Mouse (Mus musculus): Measurements from ENCODE around the gene Fkbp5. TPM values are rescaled to one million over a fixed set of nuclear protein-coding genes. Genes with fewer than 3 reads are reported as not detected.

The Fkbp5 gene
- polyA plus RNA-seq, 1 experiment from 2014 or later = 9.2 TPM

DNA sequence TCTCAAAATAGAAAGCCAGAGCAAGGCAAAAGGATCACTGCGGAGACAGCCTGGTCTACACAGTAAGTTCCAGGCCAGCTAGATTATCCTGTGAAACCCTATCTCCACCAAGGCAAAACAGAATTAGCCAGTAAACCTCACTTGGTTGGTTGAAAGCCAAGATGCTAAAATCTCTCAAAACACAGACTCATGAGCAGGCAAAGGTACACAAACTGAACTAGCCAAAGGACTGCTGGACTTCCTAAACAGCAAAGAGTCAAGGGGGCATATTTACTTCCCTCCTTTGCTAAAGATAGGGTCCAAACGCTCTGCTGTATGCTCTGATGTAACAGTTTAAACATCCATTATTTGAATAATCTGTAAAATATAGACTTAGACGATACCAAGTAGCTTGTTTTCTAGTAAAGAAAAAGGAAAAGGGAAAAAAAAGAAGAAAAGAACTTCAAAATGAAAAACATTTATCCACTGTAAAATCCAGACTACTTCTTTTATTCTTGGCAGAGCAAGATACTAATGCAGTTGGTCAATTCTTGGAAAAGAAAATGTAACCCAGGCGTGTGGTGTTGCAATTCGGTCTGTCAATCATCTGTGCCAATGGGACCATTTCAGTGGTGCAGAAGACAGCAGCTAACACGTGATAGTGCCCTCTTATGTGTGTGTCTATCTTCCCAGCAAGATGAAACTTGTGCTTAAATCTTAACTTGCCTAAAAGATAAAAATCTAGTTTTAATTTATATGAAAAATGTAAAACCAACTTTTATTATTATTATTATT, 78.8 kb downstream of the Fkbp5 start:
- CTCF ChIA-PET = no interaction called here
- no peaks in the 10 kb centered on the region for H3K27me3 ChIP-seq
- no peak for TF ChIP-seq CTCF (IDR thresholded peaks at IDR 0.05)
- ATAC-seq (no peak), DNase-seq (ENCODE audit: low read depth, low spot score) (no peak)
- POLR2A ChIA-PET = interaction anchor here (0.6 kb wide), 1 partner anchor 583 kb away, joined by 6 read pairs; no protein-coding TSS in a partner anchor
- in situ Hi-C loops (cut with MboI; ENCODE audit: low pct_unique_long_range_greater_than_20kb) = no loop called here

DNA sequence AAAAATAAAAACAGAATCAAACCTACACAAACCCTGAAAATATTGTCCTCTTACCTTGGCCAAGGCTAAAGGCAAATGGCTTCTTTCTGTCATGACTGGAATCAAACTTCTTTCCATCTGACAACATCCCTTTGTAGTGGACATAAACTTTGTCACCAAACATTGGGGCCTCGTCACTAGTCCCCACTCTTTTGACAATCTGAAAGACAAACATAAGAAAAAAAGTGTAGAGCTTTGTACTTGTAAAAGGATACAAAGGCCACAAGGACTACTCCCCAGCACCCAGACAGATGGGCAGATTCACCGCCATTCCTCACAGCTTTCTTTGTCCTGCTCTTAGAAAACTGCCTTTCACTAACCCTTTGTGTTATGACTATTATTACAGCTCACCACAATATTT, 79.4 kb downstream of the Fkbp5 start:
- no peak for TF ChIP-seq CTCF (IDR thresholded peaks at IDR 0.05)
- ATAC-seq (no peak), DNase-seq (ENCODE audit: low read depth, low spot score) (no peak)
- H3K27me3 ChIP-seq = no peaks in the 10 kb centered on the region
- in situ Hi-C loops (cut with MboI; ENCODE audit: low pct_unique_long_range_greater_than_20kb) = no loop called here
- POLR2A ChIA-PET = interaction anchor here (0.6 kb wide), 1 partner anchor 582 kb away, joined by 6 read pairs; no protein-coding TSS in a partner anchor
- CTCF ChIA-PET = no interaction called here

DNA sequence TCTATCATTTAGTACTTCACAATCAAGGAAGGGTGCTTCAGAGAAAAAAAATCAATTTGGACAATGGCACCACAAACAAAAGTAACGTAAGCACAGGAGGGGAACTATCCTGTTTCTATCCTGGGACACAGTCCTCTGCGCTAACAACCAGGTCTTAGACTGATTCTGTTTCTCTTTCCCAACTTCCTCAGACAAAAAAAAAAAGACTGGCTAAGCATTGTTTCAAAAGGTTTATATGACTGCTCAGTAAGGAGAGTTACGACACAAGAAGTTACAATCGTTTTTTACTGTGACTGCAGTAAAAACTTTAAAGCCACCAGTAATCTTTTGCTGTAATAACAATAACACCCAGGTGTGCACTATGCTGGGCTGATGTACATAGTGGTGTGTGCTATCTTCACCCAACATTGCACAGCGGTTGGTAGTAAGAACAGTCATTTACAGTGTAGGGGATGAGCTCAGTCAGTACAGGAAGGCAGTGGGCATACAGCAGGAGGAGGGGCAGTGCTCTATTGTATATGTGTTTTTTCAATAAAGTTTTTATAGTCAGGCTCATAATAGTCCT, 82.3 kb downstream of the Fkbp5 start:
- ATAC-seq (no peak), DNase-seq (ENCODE audit: low read depth, low spot score) (no peak)
- ChIA-PET POLR2A (no interaction called here), CTCF (interaction anchor here (0.7 to 1.1 kb wide), 3 partner anchors 10 to 22 kb away, joined by 3 read pairs; no protein-coding TSS in a partner anchor)
- in situ Hi-C loops (cut with MboI; ENCODE audit: low pct_unique_long_range_greater_than_20kb) = no loop called here
- TF ChIP-seq CTCF (IDR thresholded peaks at IDR 0.05) = no peak
- H3K27me3 ChIP-seq = no peaks in the 10 kb centered on the region

DNA sequence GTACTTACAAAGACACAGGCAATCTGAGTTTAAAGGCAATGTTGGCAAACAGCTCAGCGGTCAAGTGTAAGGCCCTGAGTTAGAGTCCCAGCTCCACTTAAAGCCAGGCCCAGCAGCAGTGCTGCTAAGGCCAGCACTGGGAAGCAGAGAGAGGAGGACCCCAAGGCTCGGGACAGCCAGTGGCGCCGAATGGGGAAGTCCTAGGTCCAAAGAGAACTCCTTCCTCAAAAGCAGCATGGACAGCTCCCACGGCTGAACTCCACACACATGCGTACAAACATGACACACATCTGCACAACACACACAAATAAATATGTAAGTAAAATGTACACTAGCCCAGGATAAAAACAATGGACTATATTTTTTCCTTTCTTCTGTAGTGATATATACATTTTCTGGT, 84.3 kb downstream of the Fkbp5 start:
- no peaks in the 10 kb centered on the region for H3K27me3 ChIP-seq
- TF ChIP-seq CTCF (IDR thresholded peaks at IDR 0.05) = no peak
- ChIA-PET CTCF (interaction anchor here (1.2 to 1.3 kb wide), 3 partner anchors 24 to 95 kb away, joined by 3 to 4 read pairs (median 3); no protein-coding TSS in a partner anchor), POLR2A (no interaction called here)
- ATAC-seq (no peak), DNase-seq (ENCODE audit: low read depth, low spot score) (no peak)
- in situ Hi-C loops (cut with MboI; ENCODE audit: low pct_unique_long_range_greater_than_20kb) = no loop called here

DNA sequence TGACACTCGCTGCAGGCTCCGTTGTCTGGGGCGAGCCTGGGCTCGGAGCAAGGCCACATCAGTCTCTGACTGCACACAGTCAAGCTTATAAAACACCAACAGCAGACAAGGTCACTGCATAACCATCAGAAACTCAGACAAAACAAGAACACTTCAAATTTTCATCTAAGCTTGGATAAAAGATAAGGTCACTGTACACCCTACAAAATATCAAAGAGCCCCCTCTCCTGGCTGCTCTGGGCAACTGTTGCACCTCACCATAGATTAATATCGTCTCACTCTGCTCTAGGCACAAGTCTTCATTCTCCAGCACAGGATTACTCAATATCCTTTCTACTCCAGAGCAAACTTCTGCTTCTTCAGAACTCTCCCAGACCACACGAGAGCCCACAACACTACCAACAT, 85.4 kb downstream of the Fkbp5 start:
- ChIA-PET CTCF (interaction anchor here (0.9 to 1.6 kb wide), 4 partner anchors 10 to 96 kb away, joined by 3 read pairs; no protein-coding TSS in a partner anchor), POLR2A (no interaction called here)
- peak; percentile 38 for TF ChIP-seq CTCF (IDR thresholded peaks at IDR 0.05)
- in situ Hi-C loops (cut with MboI; ENCODE audit: low pct_unique_long_range_greater_than_20kb) = no loop called here
- DNase-seq (ENCODE audit: low read depth, low spot score) (no peak), ATAC-seq (no peak)
- no peaks in the 10 kb centered on the region for H3K27me3 ChIP-seq

DNA sequence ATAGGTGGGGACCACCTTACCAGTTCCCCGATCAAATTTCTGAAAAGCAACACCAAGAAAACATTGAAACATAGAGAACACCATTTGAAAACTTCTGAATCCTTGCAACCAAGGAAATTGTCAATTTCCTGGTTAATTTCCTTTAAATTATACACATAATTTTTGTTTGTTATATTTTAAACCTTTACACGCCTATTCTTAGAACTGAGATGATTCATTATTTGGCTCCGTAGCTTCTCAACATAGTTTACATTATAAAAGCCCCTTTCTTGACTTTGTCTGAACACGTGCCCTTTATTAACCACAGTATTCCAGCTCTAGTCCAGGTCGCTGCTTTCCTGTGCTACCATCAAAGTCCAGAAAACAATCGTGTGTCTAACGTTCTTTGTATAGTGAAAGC, 86.3 kb downstream of the Fkbp5 start:
- in situ Hi-C loops (cut with MboI; ENCODE audit: low pct_unique_long_range_greater_than_20kb) = no loop called here
- DNase-seq (ENCODE audit: low read depth, low spot score) (no peak), ATAC-seq (no peak)
- CTCF ChIA-PET = interaction anchor here (0.9 to 1.6 kb wide), 3 partner anchors 9 to 28 kb away, joined by 3 read pairs; no protein-coding TSS in a partner anchor
- POLR2A ChIA-PET = interaction anchor here (0.8 kb wide), 1 partner anchor 32 kb away, joined by 3 read pairs; no protein-coding TSS in a partner anchor
- no peak for TF ChIP-seq CTCF (IDR thresholded peaks at IDR 0.05)
- H3K27me3 ChIP-seq = no peaks in the 10 kb centered on the region

DNA sequence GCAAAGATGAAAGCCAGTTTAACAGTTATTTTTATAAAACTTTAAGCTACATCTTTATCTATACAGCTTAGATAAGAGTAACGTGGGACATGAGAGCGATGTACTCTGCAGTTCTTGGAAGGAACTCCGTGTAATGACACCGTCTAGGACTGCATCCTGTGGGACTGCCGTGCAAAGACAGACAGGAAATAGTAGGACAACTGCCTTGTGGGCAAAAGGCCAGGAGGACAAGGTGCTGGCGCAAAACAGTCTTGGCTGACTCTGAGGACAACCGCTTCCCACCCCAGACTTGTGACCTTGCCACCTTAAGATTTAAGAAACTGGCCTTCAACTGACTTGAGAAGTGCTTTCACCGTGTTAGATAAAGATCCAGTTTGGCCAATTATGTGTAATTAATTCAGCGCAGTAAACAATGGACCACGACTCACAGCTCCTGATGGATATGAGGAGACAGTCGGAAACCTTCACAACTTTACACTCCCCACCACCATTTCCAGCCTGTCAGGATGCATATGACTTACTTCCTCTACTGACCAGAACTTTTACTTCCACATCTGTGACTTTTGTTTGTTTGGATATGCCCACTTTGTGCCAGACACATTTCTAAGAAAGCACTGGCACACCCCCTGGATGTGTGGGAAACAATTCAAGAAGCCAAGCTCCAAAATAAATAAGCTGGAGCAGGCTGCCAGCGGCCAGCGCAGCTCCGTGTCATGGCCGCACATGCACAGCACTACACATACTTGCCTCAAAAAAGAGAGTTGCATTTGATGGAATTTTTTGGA, 88.7 kb downstream of the Fkbp5 start:
- no peak for ATAC-seq
- no peak for DNase-seq (ENCODE audit: low read depth, low spot score)
- POLR2A ChIA-PET = no interaction called here
- no peak for TF ChIP-seq CTCF (IDR thresholded peaks at IDR 0.05)
- H3K27me3 ChIP-seq = no peaks in the 10 kb centered on the region
- CTCF ChIA-PET = interaction anchor here (1.5 to 2.3 kb wide), 2 partner anchors 10 to 17 kb away, joined by 3 to 11 read pairs; no protein-coding TSS in a partner anchor
- in situ Hi-C loops (cut with MboI; ENCODE audit: low pct_unique_long_range_greater_than_20kb) = no loop called here

DNA sequence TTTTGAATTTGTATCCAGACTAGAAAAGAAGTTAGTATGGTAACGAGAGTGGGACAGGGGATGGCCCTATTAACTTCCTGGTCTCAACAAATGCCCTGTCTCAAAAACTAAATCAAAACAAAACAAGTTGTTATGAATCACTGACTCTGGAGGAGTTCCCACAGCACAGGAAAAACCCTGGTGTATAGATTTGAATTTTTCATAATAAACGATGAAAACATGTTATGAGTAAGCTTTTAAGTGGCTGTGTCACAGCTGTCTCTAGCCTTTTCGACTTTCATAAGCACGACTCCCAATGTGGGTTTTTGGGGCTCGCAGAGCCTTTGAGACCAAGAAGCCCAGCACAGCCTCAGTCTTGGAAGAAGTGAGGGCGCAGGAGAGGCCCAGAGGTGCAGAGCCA, 89.7 kb downstream of the Fkbp5 start:
- H3K27me3 ChIP-seq = no peaks in the 10 kb centered on the region
- no peak for TF ChIP-seq CTCF (IDR thresholded peaks at IDR 0.05)
- in situ Hi-C loops (cut with MboI; ENCODE audit: low pct_unique_long_range_greater_than_20kb) = no loop called here
- ATAC-seq (no peak), DNase-seq (ENCODE audit: low read depth, low spot score) (no peak)
- ChIA-PET CTCF (interaction anchor here (1.5 to 2.3 kb wide), 2 partner anchors 9 to 18 kb away, joined by 3 to 11 read pairs; no protein-coding TSS in a partner anchor), POLR2A (no interaction called here)

DNA sequence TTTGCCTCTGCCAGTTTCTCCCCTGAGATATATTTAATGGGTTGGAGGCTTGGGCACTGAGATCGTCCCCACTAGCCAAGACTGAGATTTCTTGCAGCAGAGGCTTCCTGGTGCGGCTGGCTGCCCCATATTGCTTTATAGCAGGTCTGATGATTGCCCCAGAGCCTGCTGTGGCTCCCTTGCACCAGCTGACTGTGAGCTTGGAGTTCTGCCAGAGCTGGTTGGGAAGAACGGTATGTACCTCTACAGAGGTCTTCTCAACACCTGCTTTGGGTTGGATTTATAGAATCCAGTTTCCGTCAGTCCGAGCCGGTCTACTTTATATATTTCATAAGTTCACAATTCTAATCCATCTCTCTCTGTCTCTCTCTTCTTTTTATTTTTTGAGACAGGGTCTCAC, 93.0 kb downstream of the Fkbp5 start:
- CTCF ChIA-PET = no interaction called here
- in situ Hi-C loops (cut with MboI; ENCODE audit: low pct_unique_long_range_greater_than_20kb) = no loop called here
- TF ChIP-seq CTCF (IDR thresholded peaks at IDR 0.05) = no peak
- DNase-seq (ENCODE audit: low read depth, low spot score) (no peak), ATAC-seq (no peak)
- POLR2A ChIA-PET = interaction anchor here (0.5 kb wide), 1 partner anchor 25 kb away, joined by 3 read pairs; no protein-coding TSS in a partner anchor
- H3K27me3 ChIP-seq = no peaks in the 10 kb centered on the region

DNA sequence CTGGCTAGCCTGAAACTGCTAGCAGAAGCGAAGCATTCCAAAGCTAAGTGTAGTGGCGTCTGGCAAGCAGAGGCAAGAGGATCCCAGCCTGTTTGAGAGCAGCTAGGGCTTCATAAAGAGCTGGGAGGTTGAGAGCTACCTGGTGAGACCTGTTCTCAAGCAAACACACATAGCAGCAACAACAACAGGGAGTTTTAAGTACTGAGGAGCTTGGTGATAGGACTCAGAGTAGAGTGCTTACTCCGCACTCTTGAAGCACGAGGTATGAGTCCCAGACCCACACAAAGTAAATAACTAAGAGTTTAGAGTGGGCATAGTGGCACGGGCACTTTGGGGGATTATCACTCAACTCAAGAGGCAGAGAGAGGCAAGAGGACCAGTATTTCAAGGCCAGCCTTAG, 96.3 kb downstream of the Fkbp5 start:
- DNase-seq (ENCODE audit: low read depth, low spot score) (no peak), ATAC-seq (no peak)
- ChIA-PET POLR2A (no interaction called here), CTCF (interaction anchor here (1.2 kb wide), 1 partner anchor 14 kb away, joined by 3 read pairs; no protein-coding TSS in a partner anchor)
- in situ Hi-C loops (cut with MboI; ENCODE audit: low pct_unique_long_range_greater_than_20kb) = no loop called here
- TF ChIP-seq CTCF (IDR thresholded peaks at IDR 0.05) = no peak
- no peaks in the 10 kb centered on the region for H3K27me3 ChIP-seq
